Mouse (Mus musculus): Measurements from ENCODE around the gene Ranbp3l. TPM values are rescaled to one million over a fixed set of nuclear protein-coding genes. Genes with fewer than 3 reads are reported as not detected.
"Not testable (repeated sequence)": the region's sequence is repeated elsewhere in the genome, so short reads cannot be mapped to it uniquely, and the experiment has no call there.

Gene Ranbp3l
- total RNA-seq (2021) = not detected

- DNase-seq = no peak
Observed at GRCm38 (mm10) chr15:8967573-8968228, at the start of gene Ranbp3l. Ranbp3l (plus strand) TSS chr15:8967949.

GRCm38 (mm10) chr15:8930061-8930460 lies 37.7 kb upstream of the Ranbp3l start:
- no peak for DNase-seq

GRCm38 (mm10) chr15:8936911-8937310 lies 30.8 kb upstream of the Ranbp3l start:
- no peak for DNase-seq

- DNase-seq = no peak
Observed at GRCm38 (mm10) chr15:8940861-8941260, 26.9 kb upstream of the Ranbp3l start.

- DNase-seq = no peak
Observed at GRCm38 (mm10) chr15:8950856-8951255, 16.9 kb upstream of the Ranbp3l start.

GRCm38 (mm10) chr15:8963323-8963722 lies 4.4 kb upstream of the Ranbp3l start:
- DNase-seq = no peak

- DNase-seq = no peak
Observed at GRCm38 (mm10) chr15:8968229-8968595, 463 bp downstream of the Ranbp3l start.

GRCm38 (mm10) chr15:8969061-8969635 lies 1.4 kb downstream of the Ranbp3l start:
- no peak for DNase-seq

- DNase-seq = no peak
Observed at GRCm38 (mm10) chr15:8991211-8991610, 23.5 kb downstream of the Ranbp3l start.

- DNase-seq = no peak
Observed at GRCm38 (mm10) chr15:8991859-8992838, 24.4 kb downstream of the Ranbp3l start.

- no peak for DNase-seq
Observed at GRCm38 (mm10) chr15:8994608-8995277, 27.0 kb downstream of the Ranbp3l start.

- no peak for DNase-seq
Observed at GRCm38 (mm10) chr15:8995490-8995889, 27.7 kb downstream of the Ranbp3l start.

GRCm38 (mm10) chr15:9002762-9003161 lies 35.0 kb downstream of the Ranbp3l start:
- DNase-seq = no peak

GRCm38 (mm10) chr15:9009196-9009595 lies 41.4 kb downstream of the Ranbp3l start:
- no peak for DNase-seq

GRCm38 (mm10) chr15:9014541-9014940 lies 46.8 kb downstream of the Ranbp3l start:
- no peak for DNase-seq

- not testable (repeated sequence) for DNase-seq
Observed at GRCm38 (mm10) chr15:9015496-9015895, 47.7 kb downstream of the Ranbp3l start.

GRCm38 (mm10) chr15:9055704-9056103 lies 88.0 kb downstream of the Ranbp3l start:
- no peak for DNase-seq

GRCm38 (mm10) chr15:9059856-9060255 lies 92.1 kb downstream of the Ranbp3l start:
- DNase-seq = no peak

GRCm38 (mm10) chr15:9061150-9061882 lies 93.6 kb downstream of the Ranbp3l start:
- DNase-seq = no peak

- no peak for DNase-seq
Observed at GRCm38 (mm10) chr15:9068881-9069280, 101.1 kb downstream of the Ranbp3l start.

GRCm38 (mm10) chr15:9070353-9070752 lies 102.6 kb downstream of the Ranbp3l start:
- DNase-seq = no peak
